Mouse (Mus musculus): ENCODE data around the gene Wdr91. TPM values are rescaled to one million over a fixed set of nuclear protein-coding genes. Genes with fewer than 3 reads are reported as not detected.

Gene Wdr91
- polyA plus RNA-seq, 1 experiment from 2014 or later = 16.2 TPM

DNA sequence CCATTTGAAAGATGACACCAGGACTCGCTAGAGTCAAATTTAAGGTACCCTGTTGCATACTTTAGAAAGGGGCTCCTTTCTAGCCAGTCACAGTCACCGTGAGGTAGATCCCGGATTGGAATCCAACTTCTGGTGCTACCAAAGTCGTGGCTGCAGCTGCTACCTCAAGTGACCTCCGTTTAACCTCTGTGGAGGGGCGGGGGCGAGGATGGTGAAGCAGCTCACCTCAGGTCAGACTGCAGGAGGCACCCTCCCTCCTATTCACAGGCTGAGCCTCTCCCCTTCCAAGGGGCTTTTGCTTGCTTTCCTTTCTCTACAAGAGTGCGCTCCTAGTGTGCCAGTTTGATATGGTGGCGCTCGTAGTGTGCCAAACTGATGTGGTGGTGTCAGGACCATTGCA lies 9.3 kb upstream of the Wdr91 start, which contains the start of gene Stra8:
Stra8 (plus strand) TSS at position 208 of the 400 bp plus-strand sequence.
- Histone ChIP-seq H3K9me3 (ENCODE audit: low read depth, low read length) (no peaks in the 10 kb centered on the region), H3K36me3 (ENCODE audit: insufficient read depth) (no peaks in the 10 kb centered on the region), H3K9ac (no peak within 1 kb of the TSS), H3K4me2 (no peak within 1 kb of the TSS), H3K4me1 (ENCODE audit: insufficient read depth) (no peaks in the 10 kb centered on the region), H3K27ac (ENCODE audit: low read depth) (no peak within 1 kb of the TSS), H3K27me3 (ENCODE audit: insufficient read depth, low read length) (no peaks in the 10 kb centered on the region), H3K4me3 (ENCODE audit: low read depth, low read length) (no peak within 1 kb of the TSS)
- ATAC-seq (ENCODE audit: insufficient read depth) (no peak), DNase-seq (no peak)
- TF ChIP-seq CTCF (IDR thresholded peaks at IDR 0.05; ENCODE audit: low read depth) = no peak
- WGBS = 31% methylated on average over 10 of the region's 10 CpGs

DNA sequence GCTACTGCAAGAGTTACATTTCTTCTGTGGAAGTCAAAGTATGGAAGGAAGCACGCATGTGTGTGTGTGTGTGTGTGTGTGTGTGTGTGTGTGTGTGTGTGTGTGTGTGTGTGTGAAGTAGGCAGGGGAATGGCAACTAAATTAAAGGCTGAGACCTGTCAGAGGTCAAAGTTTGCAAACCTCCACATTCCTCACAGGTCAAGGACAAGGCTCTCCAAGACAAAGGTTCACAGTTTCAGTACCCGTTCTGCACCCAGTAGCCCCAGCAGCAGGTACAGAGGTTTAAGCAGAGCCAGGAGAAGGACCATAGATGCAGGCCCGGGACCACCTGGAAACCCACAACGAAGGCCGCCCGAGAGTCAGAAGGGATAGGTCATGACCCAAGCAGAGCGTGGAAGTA lies 8.5 kb upstream of the Wdr91 start:
- no peak overlapping the region for H3K27ac ChIP-seq (ENCODE audit: low read depth)
- H3K4me3 ChIP-seq (ENCODE audit: low read depth, low read length) = no peak overlapping the region
- H3K4me2 ChIP-seq = no peak overlapping the region
- H3K9me3 ChIP-seq (ENCODE audit: low read depth, low read length) = no peaks in the 10 kb centered on the region
- H3K36me3 ChIP-seq (ENCODE audit: insufficient read depth) = no peaks in the 10 kb centered on the region
- WGBS = 71% methylated on average over 7 of the region's 7 CpGs
- H3K9ac ChIP-seq = no peak overlapping the region
- no peak for ATAC-seq (ENCODE audit: insufficient read depth)
- H3K27me3 ChIP-seq (ENCODE audit: insufficient read depth, low read length) = no peaks in the 10 kb centered on the region
- DNase-seq = no peak
- H3K4me1 ChIP-seq (ENCODE audit: insufficient read depth) = no peaks in the 10 kb centered on the region
- no peak for TF ChIP-seq CTCF (IDR thresholded peaks at IDR 0.05; ENCODE audit: low read depth)

DNA sequence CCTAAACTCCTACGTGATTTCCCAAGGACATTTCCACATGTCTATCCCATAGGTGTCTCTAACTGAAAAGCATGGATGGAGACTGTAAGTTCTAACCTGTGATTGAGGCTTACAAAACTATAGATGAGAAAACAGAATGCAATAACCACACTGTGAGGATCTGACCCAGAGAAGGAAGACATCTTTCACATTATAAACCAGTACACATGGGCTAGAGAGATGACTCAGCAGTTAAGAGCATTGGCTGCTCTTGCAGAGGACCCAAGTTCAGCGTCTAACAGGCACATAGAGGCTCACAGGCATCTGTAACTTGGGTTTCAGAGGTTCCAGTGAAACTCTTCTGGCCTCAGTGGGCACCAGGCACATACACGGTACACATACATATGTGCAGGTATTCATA lies 3.8 kb upstream of the Wdr91 start:
- Histone ChIP-seq H3K36me3 (ENCODE audit: insufficient read depth) (no peaks in the 10 kb centered on the region), H3K9ac (no peak overlapping the region), H3K9me3 (ENCODE audit: low read depth, low read length) (no peaks in the 10 kb centered on the region), H3K4me2 (no peak overlapping the region), H3K4me1 (ENCODE audit: insufficient read depth) (peaks cover 5% of the 10 kb centered on the region), H3K27ac (ENCODE audit: low read depth) (no peak overlapping the region), H3K4me3 (ENCODE audit: low read depth, low read length) (no peak overlapping the region), H3K27me3 (ENCODE audit: insufficient read depth, low read length) (no peaks in the 10 kb centered on the region)
- no peak for DNase-seq
- no peak for TF ChIP-seq CTCF (IDR thresholded peaks at IDR 0.05; ENCODE audit: low read depth)
- 81% methylated on average over 3 of the region's 3 CpGs for WGBS
- no peak for ATAC-seq (ENCODE audit: insufficient read depth)

- ATAC-seq (ENCODE audit: insufficient read depth) = no peak
- 0 out of 2 replicates have a peak, but pooled peaks cover 8% of the 10 kb centered on the region for H3K36me3 ChIP-seq (ENCODE audit: insufficient read depth)
- no peak overlapping the region for H3K4me2 ChIP-seq
- DNase-seq = no peak
- WGBS = 85% methylated on average over 13 of the region's 13 CpGs
- no peaks in the 10 kb centered on the region for H3K27me3 ChIP-seq (ENCODE audit: insufficient read depth, low read length)
- H3K9me3 ChIP-seq (ENCODE audit: low read depth, low read length) = no peaks in the 10 kb centered on the region
- peaks cover 5% of the 10 kb centered on the region for H3K4me1 ChIP-seq (ENCODE audit: insufficient read depth)
- no peak overlapping the region for H3K4me3 ChIP-seq (ENCODE audit: low read depth, low read length)
- no peak overlapping the region for H3K9ac ChIP-seq
- no peak overlapping the region for H3K27ac ChIP-seq (ENCODE audit: low read depth)
- no peak for TF ChIP-seq CTCF (IDR thresholded peaks at IDR 0.05; ENCODE audit: low read depth)
These were observed 2.8 kb upstream of the Wdr91 start for GRCm38 (mm10) chr6:34913341-34914040.

GRCm38 (mm10) chr6:34909631-34910345 lies 888 bp downstream of the Wdr91 start:
- no peak for DNase-seq
- peak overlapping the region; percentile 83; the same call in 1 of the 2 replicates for H3K27ac ChIP-seq (ENCODE audit: low read depth)
- WGBS = 41% methylated on average over 8 of the region's 8 CpGs
- H3K9ac ChIP-seq = peak overlapping the region; percentile 61
- no peak for ATAC-seq (ENCODE audit: insufficient read depth)
- TF ChIP-seq CTCF (IDR thresholded peaks at IDR 0.05; ENCODE audit: low read depth) = no peak
- H3K36me3 ChIP-seq (ENCODE audit: insufficient read depth) = peaks cover 43% of the 10 kb centered on the region
- H3K4me1 ChIP-seq (ENCODE audit: insufficient read depth) = peaks cover 5% of the 10 kb centered on the region
- H3K9me3 ChIP-seq (ENCODE audit: low read depth, low read length) = no peaks in the 10 kb centered on the region
- H3K4me2 ChIP-seq = peak overlapping the region; percentile 70
- peak overlapping the region; percentile 72 for H3K4me3 ChIP-seq (ENCODE audit: low read depth, low read length)
- no peaks in the 10 kb centered on the region for H3K27me3 ChIP-seq (ENCODE audit: insufficient read depth, low read length)

GRCm38 (mm10) chr6:34907696-34908260 lies 2.9 kb downstream of the Wdr91 start:
- Histone ChIP-seq H3K27ac (ENCODE audit: low read depth) (peak overlapping the region; percentile 38; the same call in 1 of the 2 replicates), H3K4me1 (ENCODE audit: insufficient read depth) (peaks cover 10% of the 10 kb centered on the region), H3K9me3 (ENCODE audit: low read depth, low read length) (no peaks in the 10 kb centered on the region), H3K9ac (no peak overlapping the region), H3K27me3 (ENCODE audit: insufficient read depth, low read length) (no peaks in the 10 kb centered on the region), H3K4me2 (no peak overlapping the region), H3K4me3 (ENCODE audit: low read depth, low read length) (no peak overlapping the region), H3K36me3 (ENCODE audit: insufficient read depth) (peaks cover 56% of the 10 kb centered on the region)
- no peak for DNase-seq
- TF ChIP-seq CTCF (IDR thresholded peaks at IDR 0.05; ENCODE audit: low read depth) = no peak
- WGBS = 78% methylated on average over 18 of the region's 18 CpGs
- no peak for ATAC-seq (ENCODE audit: insufficient read depth)

- Histone ChIP-seq H3K27ac (ENCODE audit: low read depth) (peak overlapping the region; percentile 38; the same call in 1 of the 2 replicates), H3K4me3 (ENCODE audit: low read depth, low read length) (no peak overlapping the region), H3K36me3 (ENCODE audit: insufficient read depth) (peaks cover 56% of the 10 kb centered on the region), H3K9ac (no peak overlapping the region), H3K4me1 (ENCODE audit: insufficient read depth) (peaks cover 10% of the 10 kb centered on the region), H3K4me2 (no peak overlapping the region), H3K9me3 (ENCODE audit: low read depth, low read length) (no peaks in the 10 kb centered on the region), H3K27me3 (ENCODE audit: insufficient read depth, low read length) (no peaks in the 10 kb centered on the region)
- TF ChIP-seq CTCF (IDR thresholded peaks at IDR 0.05; ENCODE audit: low read depth) = no peak
- WGBS = 72% methylated on average over 2 of the region's 2 CpGs
- DNase-seq = no peak
- ATAC-seq (ENCODE audit: insufficient read depth) = no peak
These were observed 3.5 kb downstream of the Wdr91 start for GRCm38 (mm10) chr6:34907121-34907614.
